Comparison of ENCODE assay signal across 9 mouse cellular contexts in the genomic region with DNA sequence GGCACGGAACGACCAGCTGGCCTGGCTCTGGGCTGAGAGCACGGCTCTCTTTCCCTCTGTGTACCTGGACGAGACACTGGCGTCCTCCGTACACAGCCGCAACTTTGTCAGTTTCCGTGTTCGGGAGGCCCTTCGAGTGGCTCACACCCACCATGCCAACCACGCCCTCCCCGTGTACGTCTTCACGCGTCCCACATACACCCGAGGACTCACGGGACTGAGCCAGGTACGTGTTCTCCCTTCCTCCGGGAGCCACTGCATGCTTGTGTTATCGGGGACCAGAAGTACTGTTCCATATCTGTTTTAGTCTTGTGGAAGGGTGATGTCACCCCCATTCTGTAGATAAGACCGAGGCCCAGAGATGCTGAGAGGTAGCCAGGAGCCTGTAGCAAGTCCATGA. TPM values are rescaled to one million over a fixed set of nuclear protein-coding genes. Genes with fewer than 3 reads are reported as not detected.
DNase-seq lines count a peak whose midpoint lies in the region; ATAC-seq and TF ChIP-seq lines count a peak whose summit lies in the region.
"Had no signal": no experiment of that assay in that cellular context is flagged by ENCODE, and none has a peak within 500 bp of the region (broad histone marks: within the 10 kb centered on the region; RNA-seq: fewer than 3 reads in every experiment).

No protein-coding gene starts in this region.

- H3K9me3 ChIP-seq in hindbrain, embryonic 16.5 days (ENCODE audit: control insufficient read depth, low read length) = no peaks in the 10 kb centered on the region
- H3K9me3 ChIP-seq in midbrain, embryonic 10.5 days (replicated peaks) = 0 out of 2 replicates have a peak, but pooled peaks cover 6% of the 10 kb centered on the region

- peak overlapping the region; percentile 73 for H3K4me2 ChIP-seq in hindbrain, embryonic 16.5 days (ENCODE audit: low read length)

- TF ChIP-seq POLR2A in heart, adult 2 months (IDR thresholded peaks at IDR 0.05; ENCODE audit: insufficient read depth, low read depth, low read length) = peak; percentile 30; the same call in 1 of the 2 replicates

- intact Hi-C loops in heart, adult 2 months (cut with DNase I) = no loop called here

- peaks cover 14% of the 10 kb centered on the region for H3K4me1 ChIP-seq in heart, adult 2 months (ENCODE audit: control insufficient read depth, insufficient read depth, low read length)
- peaks cover 33% of the 10 kb centered on the region for H3K4me1 ChIP-seq in hindbrain, embryonic 16.5 days (ENCODE audit: control insufficient read depth, insufficient read depth, low read depth, low read length)
- H3K4me1 ChIP-seq in midbrain, embryonic 10.5 days = peaks cover 59% of the 10 kb centered on the region

- H3K4me3 ChIP-seq in heart, adult 2 months = peak overlapping the region; percentile 79
- peak overlapping the region; percentile 58 for H3K4me3 ChIP-seq in hindbrain, embryonic 16.5 days (ENCODE audit: low read length)
- H3K4me3 ChIP-seq in midbrain, embryonic 10.5 days = peak overlapping the region; percentile 89

- no peak for DNase-seq in heart, adult 2 months
- no peak for DNase-seq in heart, adult 9 months (ENCODE audit: low spot score in 2 of 2)
- peak; percentile 80 for DNase-seq in c-Kit-positive CD71-positive TER-119-positive erythroid progenitor cells, embryonic 14.5 days (ENCODE audit: low spot score)
- DNase-seq in midbrain, embryonic 10.5 days (ENCODE audit: low spot score) = no peak
- DNase-seq in thymus, adult 18-20 months = no peak
- DNase-seq in MN1 (ENCODE audit: low spot score) = no peak
- no peak for DNase-seq in yolk sac, embryonic 10.5 days (ENCODE audit: low spot score)
- DNase-seq: adrenal gland, postnatal 25 days had no signal

- H3K36me3 ChIP-seq in heart, adult 2 months (ENCODE audit: control insufficient read depth, insufficient read depth, low read length) = no peaks in the 10 kb centered on the region
- peaks cover 20% of the 10 kb centered on the region for H3K36me3 ChIP-seq in hindbrain, embryonic 16.5 days (ENCODE audit: control insufficient read depth, insufficient read depth, low read length)
- peaks cover 58% of the 10 kb centered on the region for H3K36me3 ChIP-seq in midbrain, embryonic 10.5 days

- no peak for TF ChIP-seq EP300 in heart, adult 2 months (IDR thresholded peaks at IDR 0.05; ENCODE audit: insufficient read depth, low read depth, low read length)

- H3K27ac ChIP-seq in heart, adult 2 months = peak overlapping the region; percentile 95
- H3K27ac ChIP-seq in hindbrain, embryonic 16.5 days (ENCODE audit: low read depth, low read length) = no peak overlapping the region
- peak overlapping the region; percentile 98; the same call in 1 of the 2 replicates for H3K27ac ChIP-seq in midbrain, embryonic 10.5 days (replicated peaks)

- H3K79me2 ChIP-seq in heart, adult 2 months (replicated peaks; ENCODE audit: control insufficient read depth, insufficient read depth, low read length) = no peaks in the 10 kb centered on the region

- H3K9ac ChIP-seq in heart, adult 2 months (ENCODE audit: low read depth, low read length) = peak overlapping the region; percentile 79
- H3K9ac ChIP-seq in hindbrain, embryonic 16.5 days (ENCODE audit: low read depth, low read length) = peak overlapping the region; percentile 73; the same call in 1 of the 2 replicates

- 34% methylated on average over 21 of the region's 21 CpGs for WGBS in heart, adult 2 months
- 94% methylated on average over 21 of the region's 21 CpGs for WGBS in hindbrain, embryonic 16.5 days
- 94% methylated on average over 21 of the region's 21 CpGs for WGBS in midbrain, embryonic 10.5 days

- ATAC-seq in hindbrain, embryonic 16.5 days = no peak

- TF ChIP-seq CTCF in heart, adult 2 months (IDR thresholded peaks at IDR 0.05) = no peak

- H3K27me3 ChIP-seq in heart, adult 2 months (ENCODE audit: control insufficient read depth, insufficient read depth, low read length) = no peaks in the 10 kb centered on the region
- no peaks in the 10 kb centered on the region for H3K27me3 ChIP-seq in hindbrain, embryonic 16.5 days (replicated peaks; ENCODE audit: control insufficient read depth, insufficient read depth, low read length)
- H3K27me3 ChIP-seq in midbrain, embryonic 10.5 days (ENCODE audit: low read depth, poor library complexity, severe bottlenecking) = no peaks in the 10 kb centered on the region

RNA-seq across cellular contexts. Expression of gene Hyal2, which starts 3.1 kb away (rescaled TPM):
- total RNA-seq in heart, adult 2 months (2021) = 10 to 100 TPM; 40.8 to 43.6 TPM
- polyA plus RNA-seq in heart, adult 2 months (2012; rRNA removed) = 39.2 and 40.2 TPM in 2 replicates
- 60.1 and 68.5 TPM in 2 replicates for polyA plus RNA-seq in hindbrain, embryonic 16.5 days (2015; fragmentation: Nextera tagmentation; extraction: Ambion mirVana)
- polyA plus RNA-seq in midbrain, embryonic 10.5 days (2016; fragmentation: Nextera tagmentation; extraction: Ambion mirVana) = 143 and 150 TPM in 2 replicates

RNA-seq across cellular contexts. Expression of gene Hyal1, which starts 5.9 kb away (rescaled TPM):
- total RNA-seq in heart, adult 2 months (2021) = 1 to 10 TPM; 5.1 to 5.9 TPM
- polyA plus RNA-seq in heart, adult 2 months (2012; rRNA removed) = 6.9 and 8.2 TPM in 2 replicates
- polyA plus RNA-seq in hindbrain, embryonic 16.5 days (2015; fragmentation: Nextera tagmentation; extraction: Ambion mirVana) = 6.4 and 8.3 TPM in 2 replicates
- polyA plus RNA-seq in midbrain, embryonic 10.5 days (2016; fragmentation: Nextera tagmentation; extraction: Ambion mirVana) = 6.8 and 9.3 TPM in 2 replicates

RNA-seq across cellular contexts. Expression of gene Tusc2, which starts 7.8 kb away (rescaled TPM):
- 10 to 100 TPM; 31.7 to 39.1 TPM for total RNA-seq in heart, adult 2 months (2021)
- 45.8 and 60.4 TPM in 2 replicates for polyA plus RNA-seq in heart, adult 2 months (2012; rRNA removed)
- polyA plus RNA-seq in hindbrain, embryonic 16.5 days (2015; fragmentation: Nextera tagmentation; extraction: Ambion mirVana) = 125 and 134 TPM in 2 replicates
- polyA plus RNA-seq in midbrain, embryonic 10.5 days (2016; fragmentation: Nextera tagmentation; extraction: Ambion mirVana) = 79.2 and 84.3 TPM in 2 replicates

RNA-seq across cellular contexts. Expression of gene Naa80, which starts 7.8 kb away (rescaled TPM):
- total RNA-seq in heart, adult 2 months (2021) = 10 to 100 TPM; 14.9 to 17.4 TPM
- polyA plus RNA-seq in heart, adult 2 months (2012; rRNA removed) = 30.0 and 45.4 TPM in 2 replicates
- 17.1 and 22.7 TPM in 2 replicates for polyA plus RNA-seq in hindbrain, embryonic 16.5 days (2015; fragmentation: Nextera tagmentation; extraction: Ambion mirVana)
- polyA plus RNA-seq in midbrain, embryonic 10.5 days (2016; fragmentation: Nextera tagmentation; extraction: Ambion mirVana) = 17.6 and 18.2 TPM in 2 replicates

RNA-seq across cellular contexts. Expression of gene Hyal3, which starts 9.8 kb away (rescaled TPM):
- under 1 TPM; 0.29 to 0.34 TPM for total RNA-seq in heart, adult 2 months (2021)
- polyA plus RNA-seq in heart, adult 2 months (2012; rRNA removed) = 0.26 and 0.31 TPM in 2 replicates
- polyA plus RNA-seq in hindbrain, embryonic 16.5 days (2015; fragmentation: Nextera tagmentation; extraction: Ambion mirVana) = 2.7 and 2.9 TPM in 2 replicates
- polyA plus RNA-seq in midbrain, embryonic 10.5 days (2016; fragmentation: Nextera tagmentation; extraction: Ambion mirVana) = 0.62 and 0.96 TPM in 2 replicates
